Mouse (Mus musculus) monocyte, adult 5-6 weeks (primary cell): ENCODE measurements at regions not wholly inside any gene's neighbourhood (a gene's known extent, or its start where the extent isn't known, plus 50 kb on each side); places are given as distances from the start of the nearest gene placed in this dataset.

Experiments used
- ATAC-seq: fragments of 153-309, 156-312 bp; replicated peaks from 2 replicates; pipeline ENCODE4 v1.8.0; 2017; ENCODE audit warnings: mild to moderate bottlenecking; ENCODE audit not compliant: low TSS enrichment, insufficient number of reproducible peaks, severe bottlenecking, poor library complexity, low FRiP score

GRCm38 (mm10) chr11:19679041-19679440, 245.1 kb upstream of the Spred2 start:
- no peak for ATAC-seq

DNA sequence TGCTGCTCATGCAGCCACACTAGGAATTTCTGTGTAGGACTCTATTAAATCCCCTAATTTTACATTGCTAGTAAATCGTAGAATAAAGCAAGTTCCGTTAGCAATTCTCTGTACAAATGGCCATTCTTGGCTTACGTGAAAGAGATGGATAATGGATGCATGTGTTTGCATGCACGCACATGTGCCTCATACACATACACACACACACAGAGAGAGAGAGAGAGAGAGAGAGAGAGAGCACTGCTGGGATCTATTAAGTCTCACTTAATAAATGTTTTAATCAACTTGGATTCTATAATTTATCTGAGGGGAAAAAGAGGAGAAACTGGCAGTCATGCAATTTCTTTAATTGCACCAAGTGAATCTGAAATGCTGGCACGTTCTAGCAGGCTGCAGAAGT, 244.5 kb upstream of the Spred2 start:
- no peak for ATAC-seq

- ATAC-seq = no peak
These were observed 223.0 kb upstream of the Spred2 start for GRCm38 (mm10) chr11:19701198-19701597.

- no peak for ATAC-seq
These were observed 215.4 kb upstream of the Spred2 start for GRCm38 (mm10) chr11:19708821-19709220.

DNA sequence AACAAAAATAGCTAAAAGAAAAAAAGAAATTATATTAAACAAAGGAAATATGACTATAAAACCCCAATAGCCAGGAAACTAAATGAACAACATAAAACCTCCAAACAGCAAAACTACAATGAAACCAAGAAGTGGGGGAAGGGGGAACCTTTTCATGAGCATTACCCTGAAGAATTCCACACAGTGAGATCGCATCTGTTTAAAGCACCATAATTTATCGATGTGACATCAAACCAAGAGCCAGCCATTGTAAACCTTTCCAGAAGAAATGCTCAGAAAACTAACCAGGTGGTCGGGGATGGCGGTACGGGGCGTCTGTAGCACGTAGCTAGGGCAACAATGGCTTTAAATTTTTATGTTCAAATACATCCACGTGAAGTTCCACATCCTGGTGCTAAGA, 214.8 kb upstream of the Spred2 start:
- ATAC-seq = no peak

GRCm38 (mm10) chr11:19713091-19713490, 211.1 kb upstream of the Spred2 start:
- no peak for ATAC-seq

- ATAC-seq = no peak
These were observed 210.6 kb upstream of the Spred2 start for GRCm38 (mm10) chr11:19713597-19713996.

DNA sequence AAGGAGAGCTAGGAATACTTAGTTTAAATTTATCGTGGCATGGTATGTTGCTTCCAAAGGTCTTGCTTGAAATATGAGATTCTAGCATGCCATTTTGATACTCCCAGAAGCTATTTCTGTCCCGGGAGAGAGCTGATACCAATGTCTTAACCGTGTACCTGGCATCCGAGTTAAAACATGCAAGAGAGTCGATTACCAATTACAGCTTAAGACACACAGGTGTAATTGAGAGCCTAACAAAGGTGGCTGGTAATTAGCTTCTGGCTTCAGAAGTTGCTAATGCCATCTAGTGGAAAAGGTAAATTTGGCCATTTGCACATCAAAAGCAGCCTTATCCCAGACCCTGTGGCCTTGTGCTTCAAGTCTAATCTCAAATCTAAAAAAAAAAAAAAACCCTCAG, 210.0 kb upstream of the Spred2 start:
- ATAC-seq = no peak

DNA sequence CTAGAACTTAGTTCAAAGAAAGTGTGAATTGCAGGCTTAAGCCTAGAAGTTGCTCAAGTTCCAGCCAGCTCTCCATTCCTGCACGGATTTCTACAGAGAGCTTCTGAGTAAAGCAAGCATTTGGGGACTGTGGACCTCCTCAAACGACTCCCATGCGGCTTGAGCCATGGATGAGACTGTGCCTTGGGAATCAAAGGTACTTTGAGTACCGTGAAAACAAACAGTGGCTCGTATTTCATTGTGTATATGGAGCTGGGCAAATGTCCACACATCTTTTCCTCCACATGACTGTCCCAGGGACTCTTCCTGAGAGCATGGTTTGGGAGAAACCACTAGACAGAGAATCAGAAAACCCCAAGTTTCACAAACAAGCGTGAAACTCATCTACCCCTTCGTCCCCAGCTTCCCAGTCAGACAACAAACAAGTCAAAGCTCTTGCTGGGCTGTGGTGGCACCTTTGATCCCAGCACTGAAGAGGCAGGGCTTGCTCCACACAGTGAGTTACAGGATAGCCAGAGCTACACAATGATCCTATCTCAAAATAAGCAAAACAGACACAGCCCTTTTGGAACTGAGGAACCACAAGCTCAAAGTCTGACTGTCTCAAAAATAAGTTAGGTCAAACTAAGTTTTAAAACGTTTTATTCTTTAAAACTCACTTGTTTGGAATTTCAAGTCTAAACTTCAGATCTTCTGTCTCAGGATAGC, 209.1 kb upstream of the Spred2 start:
- ATAC-seq = no peak

- no peak for ATAC-seq
These were observed 206.0 kb upstream of the Spred2 start for GRCm38 (mm10) chr11:19718165-19718564.

DNA sequence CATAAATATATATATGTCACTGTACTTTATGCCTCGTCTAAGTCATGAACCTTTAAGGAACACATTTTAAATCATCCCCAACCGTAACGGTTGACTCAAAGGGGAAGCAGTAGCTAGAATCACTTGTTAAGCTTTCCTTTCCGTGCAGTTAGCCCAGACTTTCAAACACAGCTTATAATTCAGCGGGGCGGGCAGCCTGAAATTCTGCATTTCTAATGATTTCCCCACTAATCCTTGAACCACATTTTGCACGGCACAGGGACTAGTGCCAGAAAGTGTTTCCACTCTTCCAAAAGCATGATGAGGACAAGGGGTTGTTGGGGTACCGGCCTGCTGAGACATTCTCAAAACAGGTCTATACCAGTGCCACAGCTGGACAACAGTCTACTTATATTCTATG, 195.1 kb upstream of the Spred2 start:
- no peak for ATAC-seq

DNA sequence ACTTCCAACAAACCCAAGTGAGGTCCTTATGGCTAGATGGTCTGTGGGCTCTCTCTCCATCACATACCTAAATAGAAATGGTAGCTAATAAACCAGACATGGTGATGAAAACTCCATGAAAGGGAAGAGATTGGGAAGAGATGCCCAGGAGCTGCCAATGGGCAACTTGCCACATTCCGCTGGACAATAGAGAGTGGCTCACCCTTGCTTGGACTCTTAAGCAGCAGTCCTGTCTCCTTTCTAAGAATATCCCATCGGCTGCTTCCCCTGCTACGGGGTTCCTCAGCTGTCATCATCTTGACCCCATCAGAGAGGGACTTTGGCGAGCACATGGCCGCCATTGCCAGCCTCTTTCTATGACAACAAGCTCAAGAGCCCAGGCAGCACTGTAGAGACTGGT, 193.4 kb upstream of the Spred2 start:
- ATAC-seq = no peak

DNA sequence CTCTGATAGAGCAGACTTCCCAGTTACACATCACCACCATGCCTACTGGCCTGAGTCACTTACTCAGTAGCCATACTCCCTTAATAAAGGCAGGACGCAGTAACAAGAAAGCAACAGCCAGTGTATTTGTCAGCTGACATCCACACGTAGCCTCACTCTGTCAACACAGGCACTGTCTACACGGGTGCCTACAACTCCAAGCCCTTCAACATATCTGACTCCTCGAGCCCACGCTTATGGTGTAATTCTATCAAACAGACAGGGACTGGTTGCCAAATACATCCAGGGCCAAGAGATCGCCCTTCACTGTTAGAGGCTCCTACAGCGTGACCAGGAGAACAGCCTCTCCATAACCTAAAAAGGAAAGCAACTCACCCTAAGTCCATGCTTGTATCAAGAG, 188.1 kb upstream of the Spred2 start:
- ATAC-seq = no peak

DNA sequence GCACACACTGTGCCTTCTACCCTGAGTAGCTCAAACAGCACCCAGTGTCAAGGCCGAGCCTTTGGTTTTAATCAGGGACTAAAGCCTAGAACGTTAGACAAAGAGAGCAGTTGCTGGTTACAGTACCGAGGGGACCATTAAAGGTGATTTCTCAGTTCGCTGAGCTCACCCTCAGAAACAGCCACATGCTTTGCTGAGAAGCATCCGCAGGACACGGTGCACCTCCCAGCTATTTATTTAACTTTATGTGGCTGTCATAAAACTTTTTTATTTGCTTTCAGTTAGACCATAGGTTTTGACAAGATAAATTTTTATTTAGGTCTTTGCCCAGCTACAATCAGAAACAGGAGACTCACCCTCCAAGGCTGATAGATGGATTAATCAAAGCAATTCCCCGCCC, 187.2 kb upstream of the Spred2 start:
- no peak for ATAC-seq

DNA sequence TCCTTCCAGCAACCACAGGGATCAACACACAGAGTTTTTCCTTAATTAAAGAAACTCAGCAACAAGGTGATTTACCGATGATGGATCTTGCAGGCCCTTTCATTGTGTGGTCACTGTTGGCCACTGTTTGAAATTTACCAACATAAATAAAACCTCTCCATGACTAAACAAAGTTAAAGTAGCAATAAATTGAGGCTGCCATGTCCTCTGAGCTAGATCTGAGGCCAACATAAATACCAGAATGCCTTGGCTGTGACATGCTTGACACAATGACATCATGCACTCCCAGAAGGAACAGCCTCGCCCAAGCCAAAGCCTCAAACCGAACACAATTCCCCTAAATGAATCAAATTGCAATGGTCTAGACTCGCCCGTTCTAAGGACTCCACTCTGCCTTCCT, 186.8 kb upstream of the Spred2 start:
- ATAC-seq = no peak

DNA sequence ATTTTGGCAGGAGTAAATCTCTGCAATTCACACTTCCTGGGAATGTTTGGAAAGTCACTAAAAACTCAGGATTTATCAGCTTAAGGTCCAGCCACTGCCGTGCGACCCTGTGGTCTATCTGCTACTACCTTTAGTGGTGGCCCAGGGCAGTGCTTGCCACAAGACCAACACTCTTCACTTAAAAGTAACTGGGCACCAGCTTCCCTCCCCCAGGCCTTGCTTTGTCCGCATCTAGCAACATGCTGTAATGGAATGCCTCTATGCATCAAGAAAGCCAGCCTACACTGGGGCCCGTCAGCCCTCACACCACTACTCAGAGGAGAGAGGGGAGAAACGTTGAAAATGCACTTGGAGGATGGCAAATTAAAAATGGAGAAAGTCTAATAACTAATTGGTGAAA, 186.4 kb upstream of the Spred2 start:
- ATAC-seq = no peak

GRCm38 (mm10) chr11:19739527-19740151, 184.5 kb upstream of the Spred2 start:
- ATAC-seq = no peak

DNA sequence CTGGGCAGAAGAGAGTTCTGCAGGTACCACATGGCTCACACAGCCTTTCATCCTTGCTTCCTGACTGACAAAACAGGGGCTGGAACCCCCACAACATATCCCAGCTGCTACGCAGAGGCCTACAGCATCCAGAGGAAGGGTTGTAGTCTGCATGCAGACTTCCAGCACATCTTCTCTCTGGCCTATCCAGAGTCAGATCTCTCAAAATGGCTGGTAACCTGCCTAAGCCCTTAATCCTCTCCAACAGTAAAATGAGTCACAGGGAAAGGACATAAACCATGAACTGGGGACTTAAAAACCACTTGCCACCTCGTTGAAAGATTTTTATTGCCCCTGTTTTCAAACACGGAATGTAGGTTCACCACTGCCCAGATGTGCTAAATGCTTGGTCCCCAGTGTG, 183.6 kb upstream of the Spred2 start:
- ATAC-seq = no peak

DNA sequence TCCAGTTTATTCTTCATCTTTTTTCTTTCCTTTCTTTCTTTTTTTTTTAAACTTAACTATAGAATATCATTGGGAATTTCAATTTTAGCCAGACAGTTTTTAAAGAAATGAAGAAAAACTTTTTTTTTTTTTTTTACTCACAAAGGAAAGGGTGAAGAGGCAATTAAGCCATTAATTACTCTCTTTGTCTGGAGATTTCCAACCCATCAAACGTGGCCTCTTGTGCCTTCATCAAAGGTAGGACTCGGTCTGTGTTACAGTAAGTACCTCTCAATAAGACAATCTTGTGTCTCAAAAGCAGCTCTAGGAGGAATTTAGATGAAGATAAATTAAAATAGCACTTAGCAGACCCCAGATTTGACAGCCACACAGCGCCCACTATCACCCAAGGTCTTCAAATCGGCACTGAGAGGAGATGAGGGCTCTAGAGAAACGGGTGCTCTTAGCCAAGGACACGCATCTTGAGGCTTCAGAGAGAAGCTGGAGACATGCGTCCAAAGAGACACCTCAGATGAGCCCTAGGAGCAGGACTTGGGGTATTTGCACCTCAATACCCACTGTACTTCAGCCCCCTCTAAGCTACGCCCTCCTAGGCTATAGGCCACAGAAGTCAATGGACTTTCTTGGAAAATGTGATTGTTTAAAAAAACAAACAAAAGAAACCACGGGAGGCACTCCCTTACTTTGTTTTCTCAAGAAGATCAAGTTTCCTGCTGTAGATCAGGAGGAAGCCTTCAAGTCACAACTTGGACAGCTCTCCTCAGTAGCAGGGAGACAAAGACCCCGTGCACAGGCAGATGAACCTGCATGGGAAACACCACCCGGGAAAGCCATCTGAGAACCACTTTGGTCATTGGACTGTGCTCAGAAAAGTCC, 176.8 kb upstream of the Spred2 start:
- no peak for ATAC-seq
